Mouse (Mus musculus) liver, postnatal 0 days (tissue): ENCODE data around the gene Mycbp2.

Experiments
- CTCF ChIP-seq: sonication (generic); IDR thresholded peaks from 2 replicates; pipeline ENCODE4 v1.5.1; 2016; ENCODE audit warnings: antibody characterized with exemption, low read depth
- EP300 ChIP-seq: IDR thresholded peaks from 2 replicates; pipeline ENCODE4 v1.6.1; 2016; ENCODE audit warnings: antibody characterized with exemption, low read depth, mild to moderate bottlenecking

GRCm38 (mm10) chr14:103098213-103098586 is 248.4 kb downstream of the Mycbp2 start:
- no peak for TF ChIP-seq CTCF
- TF ChIP-seq EP300, result no peak
